Mouse (Mus musculus): ENCODE measurements at regions not wholly inside any gene's neighbourhood (a gene's known extent, or its start where the extent isn't known, plus 50 kb on each side); places are given as distances from the start of the nearest gene placed in this dataset.

DNA sequence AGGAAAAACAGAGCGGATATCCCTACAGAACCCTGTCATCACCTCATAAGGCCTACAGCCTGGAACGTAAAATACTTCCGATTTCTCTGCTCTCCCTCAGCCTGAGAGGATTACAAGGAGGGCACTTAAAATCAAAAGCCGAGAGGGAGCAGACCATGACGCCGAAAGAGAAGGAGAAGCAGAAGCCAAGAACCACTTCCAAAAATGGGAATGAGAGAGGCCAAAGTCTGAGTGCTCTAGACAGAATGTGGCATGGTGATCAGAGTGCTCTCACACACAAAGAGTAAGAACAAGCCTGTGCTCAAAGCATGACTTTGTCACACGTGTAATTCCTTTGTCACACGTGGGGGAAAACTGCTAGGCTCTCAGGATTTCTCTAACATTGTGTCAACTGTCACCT lies 125.9 kb downstream of the Hlx start:
- no peak for DNase-seq (ENCODE audit: low read depth, low spot score)

DNA sequence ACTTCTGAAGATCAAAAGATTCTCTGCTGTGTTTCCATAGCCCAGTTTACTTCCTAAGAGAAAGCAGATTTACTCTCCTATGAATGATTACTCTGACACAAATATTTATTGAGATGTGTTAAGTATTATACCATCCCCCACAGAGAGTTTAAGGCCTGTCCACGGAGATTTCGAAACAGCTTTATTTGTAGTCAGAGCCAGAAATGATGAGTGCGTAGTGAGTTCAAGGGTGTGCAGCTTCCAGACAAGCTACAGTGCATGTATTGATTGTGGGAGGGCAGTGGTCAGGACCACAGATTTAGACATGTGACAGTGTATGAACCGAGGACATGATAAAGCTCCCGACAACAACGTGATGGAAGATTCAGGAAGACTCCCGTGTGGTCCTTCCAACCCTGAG lies 126.8 kb downstream of the Hlx start:
- DNase-seq (ENCODE audit: low read depth, low spot score) = no peak

DNA sequence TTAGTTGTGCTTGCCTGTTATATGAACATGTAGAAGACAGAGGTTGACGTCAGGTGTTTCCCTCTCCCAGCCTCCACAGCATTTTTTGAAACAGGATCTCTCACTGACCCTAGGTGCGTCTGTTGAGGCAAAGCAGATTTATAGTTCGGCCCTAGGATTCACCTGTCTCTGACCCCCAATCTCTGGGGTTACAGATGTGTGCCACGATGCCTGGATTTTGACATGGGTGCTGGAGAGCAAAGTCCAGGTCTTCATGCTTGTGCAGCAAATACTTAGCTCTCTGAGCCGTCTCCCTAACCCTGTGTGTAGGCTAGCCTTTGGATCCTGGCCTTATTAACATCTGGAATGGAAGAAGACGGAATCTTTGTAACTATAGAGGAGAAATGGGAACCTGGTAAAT lies 129.3 kb downstream of the Hlx start:
- DNase-seq (ENCODE audit: low read depth, low spot score) = no peak

DNA sequence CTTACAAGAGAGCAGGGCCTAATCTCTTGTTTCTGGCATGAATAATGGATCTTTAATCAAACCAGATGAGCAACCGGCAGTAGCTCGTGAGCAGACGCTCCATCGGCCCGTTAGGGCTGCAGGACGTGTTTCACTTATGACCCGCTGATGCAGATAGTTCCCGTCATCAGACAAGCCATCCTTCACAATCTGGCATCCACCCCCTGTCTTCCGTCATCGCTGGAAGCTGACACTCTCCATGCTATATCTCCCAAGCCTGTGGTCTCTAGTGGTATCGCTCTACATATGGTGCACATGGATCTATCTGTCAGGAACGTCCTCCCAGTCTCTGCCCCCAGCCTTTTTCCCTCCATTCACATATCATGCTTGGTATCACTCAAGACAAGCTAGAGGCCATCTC lies 137.0 kb downstream of the Hlx start:
- DNase-seq (ENCODE audit: low read depth, low spot score) = no peak

DNA sequence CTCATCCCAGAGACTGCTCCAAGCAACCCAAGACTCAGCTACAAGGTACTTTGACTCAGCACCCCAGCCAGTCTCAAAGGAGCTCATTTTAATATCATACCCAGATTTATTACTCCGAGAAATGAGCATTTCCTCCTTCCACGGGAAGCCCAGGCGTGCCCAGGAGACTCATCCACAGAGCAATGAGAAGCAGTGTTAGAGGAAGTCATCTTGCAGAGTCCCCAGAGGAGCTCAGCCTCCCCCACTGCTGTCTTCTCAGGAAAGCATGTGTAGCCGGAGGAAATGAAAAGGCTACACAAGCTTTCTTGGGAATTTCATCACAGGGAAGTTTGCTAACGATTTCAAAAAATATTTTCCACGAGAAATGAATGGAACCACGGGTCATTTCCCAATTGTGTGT lies 141.8 kb downstream of the Hlx start:
- no peak for DNase-seq (ENCODE audit: low read depth, low spot score)

DNA sequence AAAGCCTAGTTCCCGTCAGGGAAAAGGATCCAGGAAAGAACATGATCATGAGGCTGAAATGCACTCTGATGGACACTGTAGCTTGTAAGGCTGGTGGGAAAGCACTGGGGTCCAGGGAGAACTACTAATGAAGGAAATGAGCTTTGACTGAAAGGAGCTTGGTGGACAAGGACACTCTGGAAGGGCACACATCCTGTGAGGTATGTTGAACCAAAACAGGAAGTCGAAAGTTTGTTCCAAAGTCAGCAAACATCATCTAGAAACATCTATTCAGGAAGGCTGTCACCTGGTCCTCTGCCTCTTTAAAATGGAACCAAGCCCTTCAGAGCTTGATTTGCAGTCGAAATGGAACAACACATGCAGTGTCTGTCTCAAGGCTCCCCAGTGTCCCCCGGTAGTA lies 143.1 kb downstream of the Hlx start:
- no peak for DNase-seq (ENCODE audit: low read depth, low spot score)

DNA sequence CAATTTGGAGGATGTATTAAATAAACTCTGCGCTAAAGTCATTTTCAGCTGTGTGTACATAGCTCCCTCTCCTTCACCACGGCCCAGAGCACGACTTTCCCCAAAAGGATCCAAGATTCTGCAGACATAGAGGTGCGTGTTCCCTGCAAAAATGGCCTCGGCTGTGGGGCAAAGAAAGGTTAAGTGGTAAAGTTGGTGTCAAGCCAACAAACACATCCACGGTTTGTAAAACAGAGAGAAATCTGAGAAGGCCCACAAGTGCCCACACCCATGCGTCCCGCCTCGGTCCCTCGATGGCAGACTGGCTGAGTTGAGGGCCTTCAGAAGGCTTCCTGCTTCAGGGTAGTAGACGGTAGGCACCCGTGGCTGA lies 147.9 kb downstream of the Hlx start:
- no peak for DNase-seq (ENCODE audit: low read depth, low spot score)

DNA sequence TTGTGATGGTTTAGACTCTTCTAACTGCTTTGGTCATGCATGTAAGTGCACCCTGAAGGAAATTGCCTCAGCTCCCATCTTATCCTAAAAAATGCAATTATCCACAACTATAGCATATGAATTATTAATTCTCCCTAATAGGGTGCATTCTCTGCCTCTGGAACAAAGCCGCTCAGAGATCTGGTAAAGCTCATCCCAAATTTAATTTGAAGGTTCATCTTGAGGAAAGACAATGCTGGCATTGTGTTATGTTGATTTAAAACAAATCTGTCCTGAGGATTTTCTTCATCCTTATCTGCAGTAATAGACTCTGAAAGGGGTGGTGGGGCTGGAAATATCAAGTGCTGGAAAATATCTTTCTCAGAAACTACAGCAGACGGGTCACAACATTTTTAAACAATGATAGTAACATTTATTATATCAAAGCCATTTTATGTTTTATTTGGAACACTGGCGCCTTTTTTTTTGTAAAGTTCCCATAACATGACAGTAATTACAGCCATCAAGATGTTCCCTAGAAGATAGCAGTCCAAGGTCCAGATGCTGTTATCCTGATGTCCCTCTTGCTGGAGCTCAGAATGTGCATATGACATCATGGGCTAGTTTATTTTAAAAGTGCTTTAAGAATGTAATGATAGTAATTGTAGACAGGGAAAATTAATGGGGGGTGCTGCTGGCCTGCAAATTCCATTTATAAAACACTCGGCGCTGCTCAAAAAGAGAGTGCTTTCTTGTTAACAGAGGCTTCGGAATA lies 148.5 kb downstream of the Hlx start:
- no peak for DNase-seq (ENCODE audit: low read depth, low spot score)

DNA sequence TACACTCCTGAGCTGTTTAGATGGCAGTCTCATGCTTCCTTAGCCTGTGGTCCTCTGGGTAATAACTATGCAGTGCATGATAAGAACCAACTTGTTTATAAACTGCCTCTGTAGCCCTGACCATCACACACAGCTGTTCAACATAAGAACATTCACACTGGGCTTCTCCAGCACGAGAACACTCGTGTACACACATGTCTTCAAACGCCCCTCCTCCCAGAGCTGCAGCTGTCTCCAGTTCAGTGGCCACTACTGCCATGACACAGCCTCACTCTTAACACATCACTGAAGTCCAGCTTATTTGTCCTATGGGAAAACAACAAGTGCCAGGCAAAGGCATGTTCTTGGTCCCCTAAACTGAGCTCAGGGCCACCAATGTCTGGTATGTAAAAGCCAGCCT lies 152.9 kb downstream of the Hlx start:
- DNase-seq (ENCODE audit: low read depth, low spot score) = no peak

DNA sequence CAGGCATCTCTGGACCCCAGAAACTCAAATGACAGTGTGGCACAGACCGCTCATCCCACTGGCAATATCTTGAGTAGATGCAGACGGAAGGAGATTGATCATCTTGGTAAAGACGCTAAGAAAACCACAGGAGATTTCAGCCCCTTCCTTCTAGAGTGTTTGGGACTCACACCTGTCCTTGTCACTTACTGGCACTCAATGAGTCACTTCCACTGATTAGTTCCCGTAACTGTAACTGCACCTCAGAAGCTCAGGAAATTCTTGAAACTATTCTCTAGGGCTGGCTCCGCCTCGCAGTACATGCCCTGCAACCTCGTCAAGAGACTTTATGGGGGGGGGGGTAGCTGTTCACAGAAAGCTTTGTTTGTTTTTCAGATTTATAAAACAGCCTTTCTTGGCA lies 155.9 kb downstream of the Hlx start:
- DNase-seq (ENCODE audit: low read depth, low spot score) = no peak

DNA sequence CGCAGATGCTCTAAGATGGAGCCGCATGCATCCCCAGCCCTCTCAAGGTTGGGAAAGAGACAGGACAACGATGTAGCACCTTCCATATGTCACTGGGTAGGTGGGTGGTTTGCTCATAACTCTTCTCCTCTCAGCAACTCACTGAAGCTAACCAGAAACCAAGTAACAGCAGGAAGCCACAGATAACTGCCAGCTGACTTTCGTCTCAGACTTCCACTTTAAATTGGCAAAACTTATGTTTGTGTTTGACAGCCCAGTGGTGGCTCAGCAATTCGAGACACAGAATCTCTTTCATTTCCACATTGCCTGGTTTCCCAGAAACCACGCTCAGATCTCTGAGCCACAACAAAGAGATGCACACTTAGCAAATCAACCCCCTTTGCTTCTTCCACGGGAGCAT lies 159.1 kb downstream of the Hlx start:
- no peak for DNase-seq (ENCODE audit: low read depth, low spot score)

DNA sequence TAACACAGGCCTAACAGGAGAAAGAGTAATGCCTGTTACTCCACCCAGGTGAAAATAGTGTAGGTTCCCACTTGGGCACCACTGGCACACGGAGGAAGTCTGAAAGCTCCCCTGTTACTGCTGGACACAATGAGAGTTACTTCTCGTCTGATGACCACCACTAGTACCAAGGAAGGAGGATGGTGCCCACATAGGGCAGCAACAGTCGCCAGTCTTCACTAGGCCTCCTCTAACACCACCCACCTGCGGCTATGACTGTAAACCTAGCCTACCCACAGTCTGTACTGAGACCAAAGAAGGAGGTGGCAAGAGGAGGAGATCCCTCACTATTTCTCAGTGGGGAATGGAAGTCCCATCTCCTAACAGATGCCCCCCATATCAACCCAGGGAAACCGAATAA lies 161.7 kb downstream of the Hlx start:
- no peak for DNase-seq (ENCODE audit: low read depth, low spot score)

DNA sequence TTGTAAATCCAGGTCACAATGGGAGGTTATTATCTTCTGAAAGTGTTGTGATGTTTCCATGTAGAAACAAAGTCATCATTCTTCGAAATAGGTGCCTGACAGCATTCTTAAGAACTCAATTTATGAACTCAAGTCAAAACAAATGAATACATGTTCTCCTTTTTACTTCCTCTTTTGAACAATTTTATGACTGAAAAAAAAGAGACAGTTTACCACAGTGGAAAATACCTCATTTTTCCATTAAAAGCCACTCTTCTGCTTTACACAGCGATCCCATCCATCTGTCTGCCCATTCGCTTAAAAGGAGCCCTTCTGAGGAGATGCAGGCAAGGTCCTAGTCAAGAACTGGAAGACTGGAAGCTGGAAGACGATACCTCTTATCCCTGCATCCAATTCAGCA lies 169.5 kb downstream of the Hlx start:
- no peak for DNase-seq (ENCODE audit: low read depth, low spot score)

DNA sequence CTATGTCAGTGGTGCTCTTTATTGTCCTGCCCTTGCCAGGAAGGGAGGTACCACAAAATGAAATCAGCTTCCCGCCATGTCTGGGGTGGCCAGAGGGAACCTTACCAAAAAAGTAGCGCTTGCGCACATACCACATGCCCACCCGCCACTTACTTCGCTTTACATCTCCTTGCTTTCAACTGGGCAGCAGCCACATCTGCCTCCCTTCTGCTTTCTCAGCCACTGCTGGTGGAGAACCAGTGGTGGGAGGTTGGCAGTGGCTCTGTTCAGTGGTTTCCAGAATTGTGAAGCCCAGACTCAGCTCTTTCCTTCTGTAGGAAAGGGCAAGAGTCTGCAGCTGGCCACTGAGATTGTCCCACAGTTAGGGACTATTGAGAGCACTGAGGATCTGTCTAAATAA lies 170.2 kb downstream of the Hlx start:
- no peak for DNase-seq (ENCODE audit: low read depth, low spot score)

DNA sequence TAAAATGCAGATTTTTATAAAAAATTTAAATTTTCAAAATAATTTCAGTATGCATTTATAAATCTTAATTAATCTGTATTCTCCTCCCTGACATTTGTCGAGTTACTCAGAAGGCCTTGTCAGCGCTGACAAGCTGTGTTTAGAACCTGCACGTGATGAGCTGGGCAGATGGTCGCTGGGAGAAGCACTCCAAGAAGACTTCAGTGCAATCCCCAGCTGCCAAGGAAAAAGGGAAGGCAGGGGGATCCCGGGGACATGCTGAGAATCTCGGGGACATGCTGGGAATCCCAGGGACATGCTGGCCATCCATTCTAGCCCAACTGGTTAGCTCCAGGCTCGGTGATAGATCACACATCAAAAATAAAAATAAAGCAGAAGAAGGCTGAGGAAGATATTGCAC lies 172.9 kb downstream of the Hlx start:
- DNase-seq (ENCODE audit: low read depth, low spot score) = no peak

DNA sequence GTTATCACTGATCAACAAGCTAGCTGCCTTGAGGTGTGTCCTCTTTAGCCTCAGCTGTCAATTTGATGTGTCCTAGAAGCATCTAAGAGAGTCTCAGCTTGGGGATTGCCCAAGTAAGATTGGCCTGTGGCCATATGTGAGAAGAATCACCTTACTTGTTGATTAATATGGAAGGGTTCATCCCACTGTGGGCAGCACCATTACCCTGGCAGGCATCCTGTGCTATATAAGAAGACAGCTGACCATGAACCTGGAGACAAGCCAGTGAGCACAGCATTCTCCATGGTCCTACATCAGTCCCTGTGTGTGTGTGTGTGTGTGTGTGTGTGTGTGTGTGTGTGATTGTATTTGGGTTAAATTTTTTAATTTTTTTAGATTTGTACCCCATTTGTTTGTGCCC lies 178.6 kb downstream of the Hlx start:
- DNase-seq (ENCODE audit: low read depth, low spot score) = no peak

DNA sequence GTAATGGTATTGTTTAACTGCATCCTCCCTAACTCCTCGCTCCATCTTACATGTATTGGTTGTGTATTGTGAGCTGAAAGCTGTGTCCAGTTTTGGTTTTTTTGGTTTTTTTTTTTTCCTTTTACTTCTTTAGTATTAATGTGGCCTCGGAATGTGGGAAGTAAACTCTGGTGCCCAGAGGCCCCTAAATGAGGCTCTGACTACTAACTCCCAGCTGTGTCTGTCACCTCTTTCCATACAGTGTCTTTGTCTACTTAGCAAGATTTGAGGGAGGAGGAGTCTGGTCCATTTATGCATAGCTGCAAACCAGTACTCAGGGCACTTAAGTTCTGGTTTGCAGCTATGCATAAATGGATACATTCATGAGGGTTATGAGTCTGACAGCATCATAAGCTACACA lies 181.9 kb downstream of the Hlx start:
- no peak for DNase-seq (ENCODE audit: low read depth, low spot score)

DNA sequence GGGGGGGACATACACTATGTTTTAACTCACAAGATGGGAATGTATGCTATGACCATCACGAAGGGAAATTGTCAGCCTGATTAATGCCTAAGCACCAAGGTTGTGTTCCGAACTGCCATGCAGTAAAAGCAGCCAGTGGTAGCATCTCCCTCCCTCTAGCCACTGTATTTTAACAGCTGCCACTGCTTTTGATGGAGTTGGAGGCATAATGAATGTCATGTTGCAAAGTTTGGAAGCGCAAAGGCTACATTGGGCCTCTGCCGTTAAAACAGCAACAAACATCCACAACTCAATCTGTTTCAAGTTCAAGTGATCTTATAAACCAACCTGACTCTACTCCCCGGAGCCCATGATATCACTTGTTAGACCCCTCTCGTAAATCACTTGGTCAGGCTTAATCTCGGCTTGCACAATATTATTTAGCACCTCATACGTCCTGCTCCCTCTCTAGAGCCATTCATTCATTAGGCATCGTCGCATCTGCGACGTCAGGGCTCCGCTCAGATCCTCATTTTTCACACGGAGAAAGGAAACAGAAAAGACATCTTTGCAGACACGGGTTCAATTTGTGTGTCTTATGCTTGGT lies 184.7 kb downstream of the Hlx start:
- DNase-seq (ENCODE audit: low read depth, low spot score) = no peak

DNA sequence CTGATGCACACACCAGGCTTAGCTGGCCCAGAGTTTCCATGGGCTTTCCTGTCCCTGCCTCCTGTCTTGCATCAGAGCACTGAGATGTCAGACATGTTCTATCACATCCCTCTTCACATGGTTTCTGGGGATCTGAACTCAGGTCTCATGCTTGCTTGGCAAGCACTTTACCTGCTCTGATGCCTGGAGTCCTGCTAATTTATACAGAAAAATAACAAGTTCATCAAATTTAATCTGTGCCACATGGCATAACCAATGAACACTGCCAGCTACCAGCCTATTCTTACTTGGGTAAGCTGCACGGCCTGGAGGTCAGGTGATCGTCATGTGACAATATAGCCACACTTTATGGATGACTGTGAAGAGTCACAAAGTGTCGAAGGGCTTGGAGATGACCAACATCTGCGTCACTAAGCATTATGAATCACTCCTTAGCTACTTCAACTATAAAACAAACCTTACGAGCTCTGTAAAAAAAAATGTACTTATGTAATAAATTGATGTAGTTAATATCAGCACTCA lies 186.2 kb downstream of the Hlx start:
- no peak for DNase-seq (ENCODE audit: low read depth, low spot score)

DNA sequence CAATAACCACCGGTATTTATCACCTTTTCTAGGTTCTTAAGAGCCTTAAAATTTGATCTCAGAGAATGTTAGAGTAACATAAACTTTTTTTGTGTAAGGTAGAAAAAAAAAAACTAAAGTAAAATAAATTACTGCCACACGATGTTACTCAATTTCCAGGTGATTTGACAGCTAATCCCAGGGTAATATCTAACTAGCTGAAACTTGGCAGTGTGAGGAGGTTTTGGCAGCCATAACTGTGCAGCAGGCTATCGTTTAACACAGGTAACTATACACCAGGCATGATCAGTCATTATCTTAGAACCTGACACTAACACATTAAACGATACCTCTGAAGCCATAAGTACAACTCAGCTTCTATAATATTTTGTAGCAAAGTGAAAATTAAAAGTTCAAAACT lies 187.3 kb downstream of the Hlx start:
- DNase-seq (ENCODE audit: low read depth, low spot score) = no peak

DNA sequence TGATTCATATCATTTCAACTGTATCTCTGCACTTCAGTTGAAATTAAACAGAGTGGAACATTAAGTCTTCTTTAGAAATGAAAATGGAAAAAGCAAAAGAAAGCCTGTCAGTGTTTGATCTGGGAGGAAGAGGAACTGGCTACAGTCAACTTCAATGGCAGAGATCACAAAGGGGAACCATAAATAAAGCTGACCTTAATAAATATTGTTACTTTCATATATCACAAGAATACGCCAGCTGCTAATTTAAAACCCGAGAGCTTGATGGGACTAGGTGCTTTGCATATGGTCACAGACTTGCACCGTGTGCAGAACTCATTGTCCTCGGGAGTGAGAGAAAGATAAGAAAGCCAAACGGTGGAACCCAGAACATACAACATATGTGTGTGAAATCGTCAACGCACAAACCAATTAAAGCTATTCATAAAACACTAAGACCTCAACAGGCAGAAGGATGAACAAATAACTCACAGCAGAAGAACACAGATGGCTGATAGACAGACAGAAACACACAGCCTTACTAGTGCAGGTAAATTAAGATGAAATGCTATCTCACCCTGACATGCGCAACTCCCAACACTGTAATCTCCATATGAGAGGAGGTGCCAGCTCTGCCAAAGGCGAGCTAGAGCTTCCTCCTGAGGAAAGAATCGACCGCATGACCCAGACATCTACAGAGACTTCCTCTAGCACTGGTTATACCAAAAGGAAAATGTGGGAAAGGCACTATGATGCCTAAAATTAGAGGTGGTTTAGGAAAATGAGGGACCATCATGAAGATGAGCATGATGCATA lies 189.9 kb downstream of the Hlx start:
- no peak for DNase-seq (ENCODE audit: low read depth, low spot score)

DNA sequence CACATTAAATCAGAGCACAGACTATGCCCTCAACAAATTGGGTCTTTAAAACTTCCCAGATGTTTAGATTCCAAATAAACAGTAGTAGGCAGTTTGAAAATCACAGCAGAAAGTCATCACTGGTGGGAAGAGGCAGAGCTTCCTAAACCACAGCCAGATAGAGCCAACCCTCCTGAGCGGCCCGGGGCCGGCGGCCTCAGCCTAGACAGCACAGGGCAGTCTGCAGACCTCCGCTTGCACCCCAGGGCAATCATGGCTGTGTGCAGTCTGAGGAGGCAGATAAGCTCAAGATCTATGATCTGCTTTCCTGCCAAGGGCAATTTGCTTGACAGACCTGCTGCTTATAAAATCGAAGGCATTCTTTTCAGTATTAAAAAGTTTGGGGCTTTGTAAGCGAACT lies 192.6 kb downstream of the Hlx start:
- no peak for DNase-seq (ENCODE audit: low read depth, low spot score)

Measured in embryo, embryonic 11.5 days (tissue).